Mouse (Mus musculus): Measurements from ENCODE around the gene Fbxo46.
"Not testable (repeated sequence)": the region's sequence is repeated elsewhere in the genome, so short reads cannot be mapped to it uniquely, and the experiment has no call there.

Fbxo46 gene

DNA sequence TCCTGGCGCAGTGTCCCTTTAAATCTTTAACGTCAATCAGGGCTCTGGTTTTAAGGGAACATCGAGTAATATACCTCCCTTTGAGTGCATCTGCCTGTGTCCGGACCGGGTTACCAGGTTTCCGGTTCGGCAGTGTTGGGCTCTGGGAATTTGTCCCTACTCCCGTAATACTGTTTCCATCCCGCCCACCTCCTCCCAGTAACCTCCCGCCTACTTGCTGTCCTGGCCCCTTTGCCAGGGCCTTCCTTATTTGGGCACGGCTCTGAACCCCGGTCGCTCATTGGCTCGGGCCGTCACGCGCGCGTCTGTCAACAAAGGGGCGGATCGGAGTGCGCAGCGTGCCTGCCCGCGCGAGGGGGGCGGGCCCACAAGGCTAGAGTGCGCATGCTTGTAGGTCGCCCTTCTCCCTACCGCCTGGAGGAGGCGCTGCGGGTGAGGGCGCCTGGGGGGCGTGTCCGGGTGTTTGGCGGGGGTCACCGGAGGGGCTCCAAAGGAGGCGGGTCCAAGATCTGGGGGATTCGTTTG, 11.7 kb downstream of the Fbxo46 start:
- DNase-seq (ENCODE audit: low spot score in 2 of 2): peak; percentile 98 to 99

GRCm38 (mm10) chr7:19136168-19136567, 16.5 kb downstream of the Fbxo46 start:
- no peak for DNase-seq (ENCODE audit: low spot score in 2 of 2)

- no peak for DNase-seq (ENCODE audit: low spot score in 2 of 2)
Observed at GRCm38 (mm10) chr7:19136673-19137334, 17.1 kb downstream of the Fbxo46 start.

GRCm38 (mm10) chr7:19137380-19137779, 17.7 kb downstream of the Fbxo46 start:
- DNase-seq (ENCODE audit: low spot score in 2 of 2): peak in 1 of 2 experiments; percentile 71

GRCm38 (mm10) chr7:19146793-19147192, 27.1 kb downstream of the Fbxo46 start:
- no peak for DNase-seq (ENCODE audit: low spot score in 2 of 2)

DNA sequence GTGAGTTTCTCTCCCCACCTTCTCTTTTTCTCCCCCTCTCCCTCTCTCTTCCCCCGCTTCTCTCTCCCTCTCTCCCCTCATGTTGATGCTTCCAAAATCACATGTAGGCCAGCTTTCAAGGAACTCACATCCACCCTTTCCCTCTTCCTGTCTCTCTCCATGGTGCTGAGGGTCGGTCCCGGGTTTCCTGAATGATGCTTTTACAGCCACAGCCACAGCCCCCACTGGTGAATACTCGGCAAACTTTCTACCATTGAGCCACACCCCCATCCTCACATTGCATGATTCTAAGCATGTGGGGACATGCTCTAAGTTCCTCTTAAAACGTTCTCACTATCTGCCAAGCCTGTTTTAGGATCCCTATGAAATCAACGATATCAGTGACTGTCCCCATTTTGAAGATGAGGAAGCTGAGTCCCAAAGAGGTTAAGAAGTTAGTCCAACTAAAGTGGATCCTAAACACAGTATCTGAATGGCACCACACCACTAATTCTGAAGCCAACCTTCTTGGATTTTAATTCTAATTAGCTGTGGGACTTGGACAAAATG, 27.9 kb downstream of the Fbxo46 start:
- DNase-seq (ENCODE audit: low spot score in 2 of 2): no peak

DNA sequence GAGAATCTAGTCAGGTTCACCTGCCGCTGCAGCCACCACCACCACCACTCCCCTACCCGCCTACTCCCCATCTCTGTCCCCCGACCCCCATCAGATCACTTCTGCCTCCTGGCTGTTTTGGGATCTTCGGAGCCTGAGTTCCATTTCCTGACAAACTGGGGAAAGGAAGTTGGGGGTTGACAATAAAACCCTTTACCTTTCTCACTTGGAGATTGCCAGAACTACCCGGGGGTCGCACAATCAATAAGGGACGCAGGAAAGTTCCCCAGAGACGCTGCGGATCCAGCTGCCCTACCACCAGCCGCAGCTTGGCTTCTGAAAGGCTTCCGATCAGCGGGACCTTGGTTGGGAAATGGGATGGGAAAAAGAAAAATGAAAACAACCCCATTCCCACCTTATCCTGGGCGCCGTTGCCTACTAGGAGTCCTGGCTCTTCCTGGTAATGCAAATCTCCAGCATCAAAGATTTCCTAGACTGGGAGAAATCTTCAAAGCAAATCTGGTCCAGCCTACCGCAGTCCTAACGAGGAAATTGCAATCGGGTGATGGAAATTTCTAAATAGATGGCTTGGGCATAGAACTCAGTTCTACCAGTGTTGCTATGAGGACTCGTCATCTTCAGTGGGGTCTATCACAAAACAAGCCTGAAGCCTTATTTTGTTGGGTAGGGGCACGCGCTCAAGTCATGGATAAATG, 28.7 kb downstream of the Fbxo46 start:
- DNase-seq (ENCODE audit: low spot score in 2 of 2): no peak

DNA sequence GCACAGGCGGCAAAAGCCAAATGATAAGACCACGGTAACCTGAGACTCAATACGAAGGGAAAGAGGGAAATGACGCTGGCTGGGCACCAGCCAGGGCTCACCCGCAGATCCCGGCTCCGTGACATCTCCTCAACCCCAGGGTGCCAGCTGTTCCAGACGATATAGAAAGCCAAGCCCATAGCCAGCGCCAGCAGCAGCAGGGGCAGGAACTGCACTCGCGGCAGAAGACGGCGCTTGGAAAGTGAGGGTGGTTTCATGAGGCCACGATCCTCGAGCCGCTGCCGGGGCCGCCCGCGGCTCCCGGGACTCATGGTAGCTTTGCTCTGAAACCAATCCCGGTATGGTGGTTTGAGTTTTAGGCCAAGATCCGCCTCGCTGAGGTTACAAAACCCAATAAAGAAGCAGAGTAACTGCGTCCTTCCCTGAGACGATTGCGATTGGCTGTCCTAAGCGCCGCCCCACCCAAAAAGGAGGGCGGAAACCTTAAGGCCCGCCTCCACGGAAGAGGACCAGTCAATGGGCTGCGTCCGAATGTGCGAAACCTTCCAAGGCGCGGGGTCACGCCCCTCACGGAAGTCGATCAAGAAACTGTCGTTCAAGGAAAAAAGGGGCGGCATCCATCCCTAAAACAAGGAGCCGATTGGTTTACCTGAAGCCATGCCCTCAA, 29.3 kb downstream of the Fbxo46 start, which contains the start of gene Qpctl:
Qpctl (minus strand) TSS at position 417 of the 667 bp plus-strand sequence.
- peak; percentile 98 for DNase-seq (ENCODE audit: low spot score in 2 of 2)

- DNase-seq (ENCODE audit: low spot score in 2 of 2): peak; percentile 92 to 98
Observed at GRCm38 (mm10) chr7:19149626-19150025, 30.0 kb downstream of the Fbxo46 start, which contains the start of gene Snrpd2. Gene Snrpd2, plus strand, starts transcription at chr7:19149722.

DNA sequence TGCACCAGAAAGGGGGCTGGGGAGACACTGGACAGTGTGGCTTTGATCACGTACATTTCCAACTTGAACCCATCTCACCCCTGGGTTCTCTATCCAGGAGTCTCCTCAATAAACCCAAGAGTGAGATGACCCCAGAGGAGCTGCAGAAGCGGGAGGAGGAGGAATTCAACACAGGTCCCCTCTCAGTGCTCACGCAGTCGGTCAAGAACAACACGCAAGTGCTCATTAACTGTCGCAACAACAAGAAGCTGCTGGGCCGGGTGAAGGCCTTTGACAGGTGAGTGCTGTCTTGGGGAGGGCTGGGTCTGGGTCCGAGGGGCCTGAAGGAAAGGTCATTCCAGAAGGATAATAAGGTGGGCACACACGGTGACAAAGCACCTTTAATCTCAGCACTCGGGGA, 31.5 kb downstream of the Fbxo46 start:
- DNase-seq (ENCODE audit: low spot score in 2 of 2): not testable (repeated sequence)

- DNase-seq (ENCODE audit: low spot score in 2 of 2): no peak
Observed at GRCm38 (mm10) chr7:19154796-19155195, 35.1 kb downstream of the Fbxo46 start.

DNA sequence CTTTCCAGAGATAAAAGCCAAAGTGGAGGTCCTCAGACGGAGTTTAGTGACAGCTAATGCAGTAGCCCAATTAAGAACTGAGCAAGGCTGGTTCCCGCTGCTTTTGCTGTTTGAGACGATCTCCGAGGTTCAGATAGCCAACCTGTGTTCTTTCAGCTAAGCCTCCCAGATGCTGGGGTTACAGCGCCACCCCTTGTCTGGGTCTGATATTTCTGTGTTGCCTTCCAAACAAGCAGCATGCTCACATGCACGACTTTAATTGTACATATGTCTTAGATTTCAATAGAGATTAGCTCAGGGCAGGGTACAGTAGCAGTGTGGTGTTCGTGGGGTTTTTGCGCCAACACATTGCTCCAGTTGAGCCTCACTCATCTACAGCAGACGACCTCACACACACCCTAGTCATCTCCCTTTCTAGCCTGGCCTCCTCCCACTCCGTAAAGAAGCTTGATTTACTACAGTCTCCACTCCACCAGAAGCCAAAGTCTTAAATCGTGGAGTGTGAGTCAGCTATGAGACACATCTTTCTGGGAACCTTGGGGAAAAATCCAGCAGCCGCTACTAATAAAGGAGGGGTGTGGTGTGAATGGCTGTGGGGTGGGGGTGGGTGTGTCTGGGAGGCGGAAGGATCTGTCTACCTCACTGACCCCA, 36.3 kb downstream of the Fbxo46 start:
- DNase-seq (ENCODE audit: low spot score in 2 of 2): no peak

GRCm38 (mm10) chr7:19157160-19157800, 37.6 kb downstream of the Fbxo46 start:
- DNase-seq (ENCODE audit: low spot score in 2 of 2): peak; percentile 81 to 92

DNA sequence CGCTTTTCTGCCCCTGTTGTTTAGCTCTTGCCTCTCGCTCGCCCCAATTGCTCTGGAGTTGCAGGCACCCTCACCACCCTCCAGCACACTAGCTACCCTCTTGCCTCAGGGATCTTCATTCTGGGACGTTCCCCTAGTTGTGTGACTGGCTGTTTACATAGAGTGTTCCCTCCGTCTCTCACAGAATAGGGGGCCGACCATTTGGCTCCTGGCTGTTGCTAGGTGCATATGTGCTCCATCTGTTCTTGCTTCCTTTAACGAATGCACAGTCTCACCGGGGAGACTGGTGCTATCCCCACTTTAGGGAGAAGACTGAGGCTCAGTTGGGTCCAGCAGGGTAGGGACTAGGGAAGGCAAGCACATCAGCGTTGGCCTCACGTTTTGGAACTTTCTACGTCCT, 38.9 kb downstream of the Fbxo46 start:
- DNase-seq (ENCODE audit: low spot score in 2 of 2): no peak

GRCm38 (mm10) chr7:19159411-19159810, 39.8 kb downstream of the Fbxo46 start:
- DNase-seq (ENCODE audit: low spot score in 2 of 2): no peak

DNA sequence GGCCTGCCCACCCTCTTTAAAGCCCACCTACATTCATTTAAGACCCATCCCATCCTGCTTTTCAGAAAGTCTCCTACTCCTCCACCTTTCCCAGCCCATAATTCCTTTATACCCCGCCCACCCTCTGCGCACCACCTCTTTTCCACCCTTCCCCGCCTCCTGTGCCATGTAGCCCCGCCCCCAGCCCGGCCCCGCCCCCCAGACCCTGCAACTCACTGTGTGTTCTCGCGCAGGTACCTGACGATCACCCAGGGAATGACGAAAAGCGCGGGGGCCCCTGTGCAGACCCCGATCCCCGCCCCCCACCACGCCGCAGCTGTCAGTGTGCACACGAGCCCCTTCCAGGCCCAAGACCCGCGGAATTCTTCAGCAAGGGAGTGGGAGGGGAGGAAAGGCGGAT, 40.5 kb downstream of the Fbxo46 start:
- no peak for DNase-seq (ENCODE audit: low spot score in 2 of 2)

GRCm38 (mm10) chr7:19162928-19163327, 43.3 kb downstream of the Fbxo46 start:
- no peak for DNase-seq (ENCODE audit: low spot score in 2 of 2)

- DNase-seq (ENCODE audit: low spot score in 2 of 2): no peak
Observed at GRCm38 (mm10) chr7:19163752-19164151, 44.1 kb downstream of the Fbxo46 start.

- DNase-seq (ENCODE audit: low spot score in 2 of 2): no peak
Observed at GRCm38 (mm10) chr7:19164189-19164588, 44.5 kb downstream of the Fbxo46 start.

GRCm38 (mm10) chr7:19164978-19165377, 45.3 kb downstream of the Fbxo46 start:
- no peak for DNase-seq (ENCODE audit: low spot score in 2 of 2)

Data from urinary bladder, postnatal 4 days (tissue).